Mouse (Mus musculus): ENCODE data around the gene Cd68.
"Not testable (repeated sequence)": the region's sequence is repeated elsewhere in the genome, so short reads cannot be mapped to it uniquely, and the experiment has no call there.

- not testable (repeated sequence) for TF ChIP-seq CTCF, EP300 (IDR thresholded peaks at IDR 0.05)
These were observed 41.6 kb downstream of the Cd68 start for GRCm38 (mm10) chr11:69624339-69624738.
